Mouse (Mus musculus): ENCODE measurements around the gene Pars2.

Gene Pars2

DNA sequence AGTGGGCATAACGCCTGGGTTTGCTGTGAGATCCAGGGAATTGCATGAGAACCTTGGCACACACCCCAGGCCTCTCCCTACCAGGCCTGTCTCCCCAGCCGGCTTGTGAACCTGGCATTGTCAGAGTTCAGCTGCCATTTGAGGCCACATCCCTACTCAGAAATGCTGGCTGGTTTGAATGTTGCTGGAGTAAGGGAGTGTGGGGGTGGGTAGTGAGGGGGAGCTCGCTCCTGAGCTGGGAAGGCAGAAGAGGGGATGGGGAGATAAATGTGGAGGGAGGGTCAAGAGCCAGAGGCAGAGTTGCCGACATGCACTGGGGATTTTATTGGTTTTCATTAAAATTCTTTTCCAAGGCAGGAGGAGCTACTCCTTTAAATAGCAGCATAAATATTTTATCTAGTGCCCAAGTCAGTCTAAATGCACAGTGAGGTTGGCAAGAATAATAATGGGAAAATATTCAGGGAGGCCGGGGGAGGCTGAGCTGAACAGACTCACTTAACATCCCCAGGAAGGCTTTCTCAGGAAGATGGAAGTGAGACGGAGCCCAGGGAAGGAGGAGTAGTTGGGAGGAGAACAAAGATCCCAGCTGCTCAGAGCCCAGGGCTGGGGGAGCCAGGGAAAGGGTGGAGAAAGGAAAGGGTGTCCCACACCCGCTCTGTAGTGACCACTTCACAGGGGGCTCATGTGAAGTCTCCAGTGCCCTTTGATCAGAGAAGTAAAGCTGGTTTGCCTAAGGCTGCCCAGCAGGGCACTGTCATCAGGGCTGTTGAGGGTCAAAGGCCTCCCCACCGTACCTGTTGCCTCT, 17.4 kb upstream of the Pars2 start:
- no peak for DNase-seq (ENCODE audit: low spot score in 2 of 2)

- DNase-seq (ENCODE audit: low spot score in 2 of 2) = no peak
Observed at GRCm38 (mm10) chr4:106634086-106634479, 16.8 kb upstream of the Pars2 start.

DNA sequence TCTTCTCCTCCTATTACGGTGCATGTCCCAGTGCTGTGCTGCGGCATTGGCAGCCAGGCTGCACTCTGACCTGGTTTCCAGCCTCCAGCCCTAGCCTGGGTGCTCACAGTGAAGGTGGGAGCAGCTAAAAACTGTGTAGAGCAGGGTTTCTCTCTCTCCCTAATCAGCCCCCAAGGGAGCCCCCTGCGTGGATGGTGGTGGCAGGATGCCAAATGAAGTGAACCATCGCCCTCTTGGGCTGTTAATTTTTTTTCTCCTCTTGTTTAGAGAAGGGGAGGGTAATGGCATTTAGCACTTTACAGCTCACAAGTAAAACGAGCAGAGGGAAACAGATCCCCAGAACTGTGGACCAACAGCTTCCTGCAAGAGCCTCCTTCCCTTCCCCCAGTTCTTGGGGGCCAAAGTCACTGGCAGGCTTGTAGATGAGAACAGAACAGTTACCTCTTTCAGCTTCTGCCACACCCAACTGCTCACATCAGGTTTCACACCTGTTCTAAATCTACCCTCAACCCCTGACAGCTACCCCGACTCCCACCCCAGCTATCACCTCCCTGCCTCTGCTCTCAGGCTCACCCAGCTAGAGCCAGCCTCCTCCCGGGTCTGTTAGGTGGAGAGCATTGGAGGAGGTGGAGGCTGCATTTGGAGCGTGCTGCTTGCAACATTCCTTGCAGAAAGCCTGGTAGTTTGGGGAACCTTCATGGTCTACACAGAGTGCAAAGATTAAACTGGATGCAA, 7.2 kb upstream of the Pars2 start:
- no peak for DNase-seq (ENCODE audit: low spot score in 2 of 2)

DNA sequence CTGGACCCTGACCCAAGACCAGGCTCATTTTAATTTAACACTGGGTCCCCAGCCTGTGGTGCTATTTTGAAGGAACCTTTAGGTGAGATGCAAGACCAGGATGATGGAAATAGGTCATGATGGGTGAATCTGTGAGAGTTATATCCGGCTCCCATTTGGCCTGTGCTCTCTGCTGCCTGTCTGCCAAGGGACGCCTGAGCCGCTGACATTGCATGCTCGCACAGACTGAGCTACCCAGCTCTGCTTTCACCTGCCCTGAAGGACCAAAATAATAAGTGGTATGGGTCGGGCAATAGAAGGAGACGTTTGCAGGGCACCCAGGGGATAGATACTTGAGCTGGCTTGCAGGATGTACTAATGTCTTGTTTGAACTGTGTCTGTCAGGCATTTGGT, 6.7 kb upstream of the Pars2 start:
- DNase-seq (ENCODE audit: low spot score in 2 of 2) = no peak

GRCm38 (mm10) chr4:106645797-106646196, 5.1 kb upstream of the Pars2 start:
- DNase-seq (ENCODE audit: low spot score in 2 of 2) = no peak

- DNase-seq (ENCODE audit: low spot score in 2 of 2) = no peak
Observed at GRCm38 (mm10) chr4:106647137-106647536, 3.7 kb upstream of the Pars2 start.

GRCm38 (mm10) chr4:106652546-106652945, 1.7 kb downstream of the Pars2 start:
- DNase-seq (ENCODE audit: low spot score in 2 of 2) = no peak

DNA sequence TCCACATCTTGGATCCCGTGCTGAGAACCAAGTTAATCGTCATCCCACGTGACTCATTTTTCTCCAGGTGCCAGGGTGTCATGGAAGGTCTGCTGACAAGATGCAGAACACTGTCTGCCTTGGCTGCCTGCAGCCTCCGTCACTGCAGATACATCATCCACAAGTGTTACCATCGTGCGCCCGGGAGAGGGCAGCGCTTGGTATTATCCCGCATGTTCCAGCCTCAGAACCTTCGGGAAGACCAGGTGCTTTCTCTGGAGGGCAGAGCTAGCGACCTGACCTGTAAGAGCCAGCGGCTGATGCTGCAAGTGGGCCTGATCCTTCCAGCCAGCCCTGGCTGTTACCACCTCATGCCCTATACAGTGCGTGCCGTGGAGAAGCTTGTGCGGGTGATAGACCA, 2.2 kb downstream of the Pars2 start:
- no peak for DNase-seq (ENCODE audit: low spot score in 2 of 2)

DNA sequence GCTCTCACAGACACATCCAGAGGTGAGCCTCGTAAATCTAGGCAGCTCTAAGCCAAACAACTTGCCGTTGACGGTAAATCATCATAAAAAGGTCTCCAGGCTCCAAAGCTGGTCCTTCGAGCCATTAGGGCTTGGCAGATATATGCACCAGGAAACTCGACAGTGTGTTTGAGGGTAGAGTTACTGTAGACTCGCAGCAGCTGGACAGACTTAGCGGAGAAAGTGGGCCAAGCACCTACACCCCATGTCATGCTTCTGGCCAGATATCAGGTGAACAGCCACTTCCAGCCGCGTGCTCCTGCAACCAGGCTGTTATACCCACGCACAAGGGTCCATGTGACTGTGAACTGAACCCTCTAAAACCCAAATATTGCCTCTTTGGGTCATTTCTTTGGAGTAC, 4.8 kb downstream of the Pars2 start:
- no peak for DNase-seq (ENCODE audit: low spot score in 2 of 2)

GRCm38 (mm10) chr4:106663956-106664470, 13.1 kb downstream of the Pars2 start:
- DNase-seq (ENCODE audit: low spot score in 2 of 2) = no peak

GRCm38 (mm10) chr4:106664697-106665096, 13.8 kb downstream of the Pars2 start:
- DNase-seq (ENCODE audit: low spot score in 2 of 2) = no peak

- DNase-seq (ENCODE audit: low spot score in 2 of 2) = no peak
Observed at GRCm38 (mm10) chr4:106665269-106665668, 14.4 kb downstream of the Pars2 start.

DNA sequence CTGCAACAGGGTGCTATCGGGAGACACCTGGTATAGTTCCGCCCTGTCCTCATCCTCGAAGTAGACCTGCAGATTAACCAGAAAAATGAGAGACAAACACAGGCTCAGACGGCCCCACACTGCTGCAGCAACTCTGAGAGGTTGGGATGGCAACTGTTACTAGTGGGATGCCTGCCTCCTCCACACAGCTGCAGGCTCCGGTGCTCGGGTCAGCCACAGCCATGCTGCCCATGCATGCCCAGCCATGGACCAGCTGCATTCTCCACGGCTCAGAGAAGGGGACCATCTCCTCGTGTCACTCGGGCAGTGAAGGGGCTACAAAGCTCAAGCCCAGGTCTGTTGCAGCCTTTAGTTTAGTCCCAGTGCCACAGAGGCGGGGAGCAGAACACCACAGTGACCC, 14.8 kb downstream of the Pars2 start:
- no peak for DNase-seq (ENCODE audit: low spot score in 2 of 2)

DNA sequence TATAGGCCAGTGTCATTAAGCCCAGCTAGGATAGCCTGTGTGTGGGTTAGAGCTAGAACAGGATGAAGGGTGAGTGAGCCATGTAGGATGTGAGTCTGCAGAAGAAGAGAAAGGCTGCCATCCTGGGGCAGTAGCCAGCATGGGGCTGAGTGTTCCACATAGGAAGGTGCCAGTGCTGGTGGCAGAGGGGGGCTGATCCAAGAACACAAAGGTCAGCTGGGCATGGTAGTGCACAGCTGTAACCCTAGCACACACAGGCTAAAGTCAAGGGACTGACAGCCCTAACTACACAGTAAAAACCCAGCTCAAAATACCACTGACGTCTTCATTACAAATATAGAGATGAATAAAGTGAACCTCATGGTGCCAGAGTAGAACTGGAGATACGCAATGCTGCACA, 15.7 kb downstream of the Pars2 start:
- no peak for DNase-seq (ENCODE audit: low spot score in 2 of 2)

- DNase-seq (ENCODE audit: low spot score in 2 of 2) = no peak
Observed at GRCm38 (mm10) chr4:106676749-106677148, 25.9 kb downstream of the Pars2 start.

DNA sequence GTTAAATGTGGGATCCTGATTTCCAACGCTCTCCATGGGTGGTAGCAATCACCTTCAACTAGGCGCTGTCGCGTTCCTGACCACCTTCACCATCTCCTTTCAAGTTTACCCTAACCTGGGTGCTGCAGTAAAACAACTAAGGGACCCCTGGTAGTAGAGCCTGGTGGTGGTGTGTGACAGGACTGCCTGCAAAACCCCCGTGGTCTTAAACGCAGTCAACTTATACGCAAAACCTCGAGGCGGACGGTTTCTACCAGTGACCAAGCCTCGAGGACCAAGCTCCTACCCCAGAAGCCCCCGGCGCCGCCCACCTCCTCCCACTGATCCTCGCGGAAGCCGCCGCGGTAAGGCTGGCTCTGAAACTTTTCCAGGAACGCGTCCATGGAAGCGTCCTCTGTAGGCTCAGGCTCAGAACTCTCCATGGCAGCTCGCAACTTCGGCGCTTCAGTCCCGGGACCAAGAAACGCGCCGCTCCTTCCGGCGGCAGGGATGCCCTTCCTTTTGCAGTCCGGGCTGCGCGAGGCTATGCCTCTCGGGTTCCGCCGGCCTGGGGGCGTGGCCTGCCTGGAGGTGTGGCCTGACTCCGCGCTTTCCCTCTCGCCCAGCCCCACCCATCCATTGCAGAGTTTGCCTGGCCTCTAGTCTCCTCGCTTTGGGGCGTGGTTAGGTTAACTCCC, 27.7 kb downstream of the Pars2 start, which contains the start of gene Ttc4:
TSS of gene Ttc4 (minus strand) at position 503 of the 677 bp plus-strand sequence.
- DNase-seq (ENCODE audit: low spot score in 2 of 2) = peak; percentile 63 to 77

DNA sequence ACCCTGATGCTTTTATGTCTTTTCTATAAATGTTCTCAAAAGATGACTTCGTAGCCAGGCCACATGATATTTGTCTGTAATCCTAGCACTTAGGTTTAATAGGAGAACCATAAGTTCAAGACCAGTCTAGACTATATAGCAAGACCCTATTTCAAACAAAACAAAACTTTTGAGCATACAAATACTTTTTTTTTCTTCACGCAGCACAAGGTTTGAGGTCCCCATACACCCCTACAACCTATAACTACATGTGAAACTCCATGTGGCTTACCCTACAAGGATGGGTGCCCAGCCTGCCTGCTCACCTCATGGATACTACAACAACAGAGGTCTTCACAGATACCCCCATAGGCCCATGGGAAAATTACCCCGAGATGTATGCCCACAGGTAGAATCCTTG, 28.3 kb downstream of the Pars2 start:
- no peak for DNase-seq (ENCODE audit: low spot score in 2 of 2)

DNA sequence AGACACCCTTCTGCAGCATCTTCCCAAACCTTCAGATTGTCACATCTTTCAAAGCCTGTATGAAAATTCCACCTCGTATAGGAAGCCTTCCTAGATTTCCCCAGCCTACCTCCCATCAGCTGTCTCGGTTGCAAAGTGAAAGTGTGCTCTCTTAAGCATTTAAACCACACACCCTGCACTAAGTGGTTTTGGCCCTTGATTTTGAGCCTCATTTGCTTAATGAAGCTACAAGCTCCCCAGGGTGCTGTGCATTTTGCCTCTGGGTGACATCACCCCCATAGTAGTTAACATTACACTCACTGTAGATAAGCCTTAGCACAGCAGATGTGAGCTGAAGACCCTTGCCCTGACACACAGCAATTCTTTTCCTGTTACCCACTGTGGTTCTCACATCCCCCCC, 30.1 kb downstream of the Pars2 start:
- DNase-seq (ENCODE audit: low spot score in 2 of 2) = no peak

GRCm38 (mm10) chr4:106688636-106689296, 37.9 kb downstream of the Pars2 start:
- no peak for DNase-seq (ENCODE audit: low spot score in 2 of 2)

GRCm38 (mm10) chr4:106693841-106694430, 43.1 kb downstream of the Pars2 start:
- no peak for DNase-seq (ENCODE audit: low spot score in 2 of 2)

DNA sequence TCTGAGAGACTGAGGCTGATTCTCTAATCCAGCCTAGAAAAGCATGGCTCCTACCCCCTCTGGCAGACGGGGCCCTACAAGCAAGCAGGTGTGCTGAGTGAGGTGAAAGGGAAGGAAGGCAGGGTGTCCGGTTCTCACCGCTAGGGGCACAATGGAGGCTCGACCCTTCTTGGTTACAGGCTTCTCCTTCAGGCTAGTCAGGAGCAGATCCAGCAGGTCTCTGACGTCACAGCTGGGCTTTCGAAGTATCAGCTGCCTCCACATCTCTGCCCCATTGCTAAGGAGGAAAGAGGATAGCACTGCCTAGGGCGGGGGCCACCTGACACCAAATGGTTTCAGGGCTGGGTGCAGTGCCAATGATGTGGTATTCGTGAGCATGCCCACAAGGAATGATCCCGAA, 49.1 kb downstream of the Pars2 start:
- peak in 1 of 2 experiments; percentile 34 for DNase-seq (ENCODE audit: low spot score in 2 of 2)

All from frontal cortex, postnatal 25 days (tissue).